Mouse (Mus musculus): ENCODE results near the gene Neurog2.

DNA sequence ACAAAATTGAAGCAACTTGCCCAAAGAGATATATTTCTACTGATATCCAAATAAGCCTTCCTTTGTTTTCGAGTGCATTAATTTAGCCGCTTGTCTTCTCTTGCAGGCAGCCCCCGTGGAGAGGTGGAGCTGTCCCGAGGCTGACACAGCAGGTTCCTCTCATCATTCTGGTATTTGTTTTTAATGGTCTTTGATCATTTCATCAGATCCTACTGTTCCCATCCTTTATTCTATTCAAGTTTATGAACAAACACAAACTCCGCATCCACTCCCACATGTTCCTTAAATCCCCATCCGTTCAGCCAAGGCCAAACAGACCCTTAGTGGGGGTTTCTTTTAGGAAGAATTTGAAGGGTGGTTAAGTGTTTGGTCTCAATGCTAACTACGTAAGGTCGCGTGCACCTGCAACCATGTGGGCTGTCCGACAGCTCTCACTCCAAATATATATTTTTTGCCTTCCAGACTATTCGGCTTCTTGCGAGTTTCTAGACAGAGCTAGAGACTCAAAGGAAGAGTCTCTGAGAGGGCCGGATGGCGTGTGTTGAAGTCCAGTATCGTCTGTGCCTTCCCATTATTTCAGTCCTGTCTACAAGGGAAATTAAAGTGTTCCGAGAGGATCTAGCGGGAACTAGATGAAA lies 2.1 kb upstream of the Neurog2 start:
- TF ChIP-seq POLR2A (IDR thresholded peaks at IDR 0.05; ENCODE audit: control insufficient read depth, low read depth, low read length) (no peak), CTCF (IDR thresholded peaks at IDR 0.05; ENCODE audit: control insufficient read depth, insufficient read depth, insufficient replicate concordance, low read depth, low read length) (no peak)

Data from testis, adult 2 months (tissue).